Mouse (Mus musculus) heart, adult 9 months (tissue): ENCODE measurements around the gene Rhox3a.
"Not testable (repeated sequence)": the region's sequence is repeated elsewhere in the genome, so short reads cannot be mapped to it uniquely, and the experiment has no call there.

Experiments used
- DNase-seq, 2 experiments: peaks; one replicate each; pipeline ENCODE4 v3.0.0; 2022; ENCODE audit warnings: low spot score in 2 of 2

Rhox3a gene

DNA sequence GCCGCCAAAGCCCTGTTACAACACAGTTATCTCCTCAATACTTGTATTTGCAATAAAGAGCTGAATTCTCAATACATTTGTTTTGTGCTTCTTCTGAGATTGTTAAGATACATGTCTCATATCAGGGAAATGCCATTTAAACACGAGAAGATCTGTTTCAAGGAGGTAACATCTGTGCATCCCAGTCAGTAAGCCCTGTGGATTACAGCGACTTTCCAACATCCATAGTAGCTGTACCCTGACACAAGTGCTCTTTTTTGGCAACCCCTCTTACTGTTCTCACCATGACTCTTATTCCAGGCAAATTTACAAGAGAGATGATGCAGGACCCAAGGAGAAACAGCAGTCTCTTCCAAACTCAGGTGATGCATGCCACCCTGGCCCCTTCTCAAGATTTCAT is at the start of gene Rhox3a:
Gene Rhox3a, plus strand, starts transcription at position 301 of the 400 bp plus-strand sequence.
- DNase-seq, result not testable (repeated sequence)

DNA sequence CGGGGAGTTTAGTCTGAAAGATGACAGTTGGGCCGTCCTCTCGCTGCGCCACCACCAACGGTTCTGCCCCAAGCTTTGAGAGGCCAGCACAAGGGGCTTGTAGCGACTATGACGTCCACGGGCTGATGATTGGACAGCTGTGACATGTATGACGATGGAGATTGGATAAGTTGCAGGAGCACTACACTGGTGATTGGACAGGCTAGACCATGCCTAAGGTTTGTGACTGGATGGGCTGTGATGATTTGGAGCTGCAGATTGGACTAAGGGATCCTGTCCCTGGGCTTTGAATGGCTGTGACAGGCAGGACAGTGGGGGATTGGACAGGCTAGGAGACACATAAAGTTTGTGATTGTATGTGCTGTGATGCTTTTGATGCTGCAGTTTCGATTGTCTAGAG is 38.8 kb upstream of the Rhox3a start, which contains the start of gene Gm9:
Gene Gm9, minus strand, starts transcription at position 101 of the 400 bp plus-strand sequence.
- DNase-seq, result no peak

DNA sequence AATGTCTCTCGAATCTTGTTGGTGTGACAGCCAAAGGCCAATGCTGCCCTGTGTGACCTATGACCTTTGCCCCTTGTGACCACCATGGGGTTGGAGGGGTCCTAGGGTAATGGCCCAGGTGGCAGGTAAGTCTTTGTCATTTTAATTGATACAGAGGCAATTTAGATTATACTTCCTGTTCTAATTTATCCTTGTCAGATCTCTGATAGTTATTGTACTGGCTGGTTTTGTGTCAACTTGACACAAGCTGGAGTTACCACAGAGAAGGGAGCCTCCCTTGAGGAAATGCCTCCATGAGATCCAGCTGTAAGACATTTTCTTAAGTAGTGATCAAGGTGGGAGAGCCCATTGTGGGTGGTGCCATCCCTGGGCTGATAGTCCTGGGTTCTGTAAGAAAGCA is 27.6 kb upstream of the Rhox3a start, which contains the start of gene Rhox1:
Gene Rhox1, minus strand, starts transcription at position 101 of the 400 bp plus-strand sequence.
- DNase-seq, result not testable (repeated sequence)

DNA sequence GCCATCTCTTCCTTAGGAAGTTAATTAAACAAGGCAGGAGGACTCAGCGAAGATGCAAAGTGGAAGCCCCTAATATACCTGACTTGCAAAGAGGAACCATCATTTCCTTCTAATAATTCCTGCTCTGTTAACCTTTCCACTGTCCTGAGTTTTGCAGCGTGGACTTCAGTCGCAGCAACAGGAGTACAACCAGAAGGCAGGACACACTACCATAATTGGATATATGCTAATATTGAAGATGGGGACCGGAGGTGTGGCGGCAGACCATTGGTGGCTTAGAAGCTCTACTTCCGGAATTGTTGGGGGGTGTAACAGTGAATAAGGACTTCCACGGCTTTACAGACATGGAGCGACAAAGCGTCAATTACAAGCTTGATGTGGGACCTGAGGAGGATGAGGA is 5.0 kb upstream of the Rhox3a start, which contains the start of gene Rhox2a:
Gene Rhox2a, plus strand, starts transcription at position 301 of the 400 bp plus-strand sequence.
- DNase-seq, result not testable (repeated sequence)

GRCm38 (mm10) chrX:37265038-37265437 is 15.3 kb downstream of the Rhox3a start, which contains the start of gene Rhox4a:
TSS of gene Rhox4a (plus strand) at chrX:37265338.
- DNase-seq, result not testable (repeated sequence)
